Mouse (Mus musculus): ENCODE measurements around the gene Pln.

GRCm38 (mm10) chr10:53346506-53346905 lies 9.0 kb downstream of the Pln start:
- TF ChIP-seq CTCF (IDR thresholded peaks at IDR 0.05; ENCODE audit: borderline replicate concordance, extremely low read depth, insufficient read depth, insufficient read length) (peak; percentile 76; the same call in 1 of the 2 replicates), POLR2A (IDR thresholded peaks at IDR 0.05; ENCODE audit: borderline replicate concordance, extremely low read depth, insufficient read depth, insufficient read length, poor library complexity, severe bottlenecking) (no peak)

Data from brain, embryonic 14.5 days (tissue).